Mouse (Mus musculus) small intestine, adult 2 months (tissue): ENCODE results near the gene Cxcl17.

Source experiments
- CTCF ChIP-seq: fragments of 200-500 bp; IDR thresholded peaks from 2 replicates; pipeline ENCODE4 v1.5.1; 2012; ENCODE audit warnings: low read depth, mild to moderate bottlenecking, control low read depth, inconsistent platforms, low read length, moderate library complexity, mixed read lengths; ENCODE audit not compliant: insufficient replicate concordance, insufficient read length; ENCODE audit errors: extremely low read depth
- POLR2A ChIP-seq: fragments of 200-500 bp; IDR thresholded peaks from 2 replicates; pipeline ENCODE4 v1.6.1; 2012; ENCODE audit warnings: low read depth, mild to moderate bottlenecking, control low read depth, inconsistent platforms, low read length, moderate library complexity

- no peak for TF ChIP-seq CTCF
- TF ChIP-seq POLR2A: no peak
Observed at GRCm38 (mm10) chr7:25428321-25428720, 15.6 kb upstream of the Cxcl17 start.
